Comparison of ENCODE assay signal across 15 mouse cellular contexts in genomic region chr13:117467407-117467806, GRCm38 (mm10).
A peak's percentile ranks its signal among the peaks of the same experiment; 100 is the strongest.
DNase-seq lines count a peak whose midpoint lies in the region.
"Had no signal": no experiment of that assay in that cellular context is flagged by ENCODE, and none has a peak within 500 bp of the region (broad histone marks: within the 10 kb centered on the region; RNA-seq: fewer than 3 reads in every experiment).

No protein-coding gene starts in this region.

- DNase-seq in adrenal gland, postnatal 36 days: peak; percentile 4 to 9
- no peak for DNase-seq in adrenal gland, adult 8-10 months
- DNase-seq in A20 (ENCODE audit: low read depth, low spot score) (peak; percentile 88), NIH3T3 (ENCODE audit: low read depth) (peak; percentile 78)
- peak; percentile 54 for DNase-seq in fibroblast of lung, adult 2 months (ENCODE audit: low read depth)
- DNase-seq in spleen, adult 12 weeks (ENCODE audit: low spot score): no peak
- no peak for DNase-seq in right cerebral cortex, postnatal 14 days
- no peak for DNase-seq in right cerebral cortex, postnatal 25 days
- DNase-seq: cerebellum, adult 18-20 months; cerebellum, postnatal 10 days; forebrain, postnatal 0 days; gastrocnemius, adult 2 months; gastrocnemius, postnatal 36 days; heart, adult 2 months; kidney, adult 18-20 months had no signal

Comparison
In these comparisons a context has a peak if more than half of its experiments do, and no peak if none do; other contexts are left out.
1. DNase-seq: peak in adrenal gland, postnatal 36 days (2 of 2), A20 (single experiment), NIH3T3 (single experiment) and fibroblast of lung, adult 2 months (single experiment); none in adrenal gland, adult 8-10 months (single experiment), spleen, adult 12 weeks (single experiment), right cerebral cortex, postnatal 14 days (single experiment) and right cerebral cortex, postnatal 25 days (single experiment).